Mouse (Mus musculus) CH12F3 (cell line): ENCODE data around the gene 4930544D05Rik.
"Not testable (repeated sequence)": the region's sequence is repeated elsewhere in the genome, so short reads cannot be mapped to it uniquely, and the experiment has no call there.

Source experiments
- in situ Hi-C: fragments of 300-500 bp; cut with MboI; formaldehyde crosslinking; loops from 2 replicates; pipeline ENCODE4 v1.14.3; 2020; ENCODE audit warnings: low sequenced_read_pairs

4930544D05Rik gene

GRCm38 (mm10) chr11:70615516-70616093 lies at the start of gene 4930544D05Rik:
Gene 4930544D05Rik, plus strand, starts transcription at chr11:70615848.
- in situ Hi-C loops: no loop called here

GRCm38 (mm10) chr11:70566586-70566985 lies 49.1 kb upstream of the 4930544D05Rik start:
- in situ Hi-C loops: no loop called here

- in situ Hi-C loops: not testable (repeated sequence)
Observed at GRCm38 (mm10) chr11:70570614-70571013, 45.0 kb upstream of the 4930544D05Rik start.

GRCm38 (mm10) chr11:70571641-70572040 lies 44.0 kb upstream of the 4930544D05Rik start:
- in situ Hi-C loops: no loop called here

GRCm38 (mm10) chr11:70572348-70572902 lies 43.2 kb upstream of the 4930544D05Rik start:
- in situ Hi-C loops: no loop called here

GRCm38 (mm10) chr11:70573872-70574271 lies 41.8 kb upstream of the 4930544D05Rik start:
- in situ Hi-C loops: no loop called here

- in situ Hi-C loops: no loop called here
Observed at GRCm38 (mm10) chr11:70577201-70577600, 38.4 kb upstream of the 4930544D05Rik start.

GRCm38 (mm10) chr11:70578962-70579361 lies 36.7 kb upstream of the 4930544D05Rik start:
- in situ Hi-C loops: no loop called here

GRCm38 (mm10) chr11:70579710-70580357 lies 35.8 kb upstream of the 4930544D05Rik start:
- in situ Hi-C loops: no loop called here

GRCm38 (mm10) chr11:70580358-70580720 lies 35.3 kb upstream of the 4930544D05Rik start:
- in situ Hi-C loops: no loop called here

GRCm38 (mm10) chr11:70580921-70581320 lies 34.7 kb upstream of the 4930544D05Rik start:
- in situ Hi-C loops: no loop called here

GRCm38 (mm10) chr11:70582196-70582595 lies 33.5 kb upstream of the 4930544D05Rik start:
- in situ Hi-C loops: no loop called here

- in situ Hi-C loops: no loop called here
Observed at GRCm38 (mm10) chr11:70583022-70583714, 32.5 kb upstream of the 4930544D05Rik start.

GRCm38 (mm10) chr11:70583775-70584174 lies 31.9 kb upstream of the 4930544D05Rik start:
- in situ Hi-C loops: no loop called here

GRCm38 (mm10) chr11:70585457-70585856 lies 30.2 kb upstream of the 4930544D05Rik start:
- in situ Hi-C loops: no loop called here

GRCm38 (mm10) chr11:70586261-70586660 lies 29.4 kb upstream of the 4930544D05Rik start:
- in situ Hi-C loops: no loop called here

GRCm38 (mm10) chr11:70586954-70587353 lies 28.7 kb upstream of the 4930544D05Rik start:
- in situ Hi-C loops: no loop called here

- in situ Hi-C loops: no loop called here
Observed at GRCm38 (mm10) chr11:70591733-70592132, 23.9 kb upstream of the 4930544D05Rik start.

GRCm38 (mm10) chr11:70594253-70594989 lies 21.2 kb upstream of the 4930544D05Rik start:
- in situ Hi-C loops: no loop called here

GRCm38 (mm10) chr11:70595638-70596037 lies 20.0 kb upstream of the 4930544D05Rik start:
- in situ Hi-C loops: no loop called here

GRCm38 (mm10) chr11:70596094-70596493 lies 19.6 kb upstream of the 4930544D05Rik start:
- in situ Hi-C loops: no loop called here
